Mouse (Mus musculus) embryonic facial prominence, embryonic 10.5 days (tissue): ENCODE results near the gene Hhipl1. TPM values are rescaled to one million over a fixed set of nuclear protein-coding genes. Genes with fewer than 3 reads are reported as not detected.

Experiments used
- DNase-seq: peaks from one replicate; pipeline ENCODE4 v3.0.0-alpha.2; 2017; ENCODE audit warnings: low spot score
- H3K27ac ChIP-seq: fragments of 300-500 bp; sonication (generic); replicated peaks from 2 replicates; pipeline ENCODE4 v1.5.1; 2016; ENCODE audit warnings: mild to moderate bottlenecking
- H3K27me3 ChIP-seq: fragments of 300-500 bp; sonication (generic); replicated peaks from 2 replicates; pipeline ENCODE4 v1.6.1; 2016; ENCODE audit warnings: low read depth, mild to moderate bottlenecking; ENCODE audit not compliant: poor library complexity, severe bottlenecking
- H3K36me3 ChIP-seq: fragments of 300-500 bp; sonication (generic); replicated peaks from 2 replicates; pipeline ENCODE4 v1.6.1; 2016; ENCODE audit warnings: mild to moderate bottlenecking, moderate library complexity
- H3K4me1 ChIP-seq: fragments of 300-500 bp; sonication (generic); 2 replicates; pipeline ENCODE4 v1.6.1; 2016
- H3K4me3 ChIP-seq: fragments of 300-500 bp; sonication (generic); 2 replicates; pipeline ENCODE4 v1.5.1; 2016; ENCODE audit warnings: mild to moderate bottlenecking, moderate library complexity
- H3K9me3 ChIP-seq: fragments of 300-500 bp; sonication (generic); 2 replicates; pipeline ENCODE4 v1.6.1; 2016; ENCODE audit warnings: mild to moderate bottlenecking
- WGBS: fragments of 180-500 bp; shearing (Covaris S2); methylation state at CpG from one replicate; pipeline ENCODE4 v1.1.7; 2016; 5-methylcytosine and 5-hydroxymethylcytosine counted together
- polyA plus RNA-seq: library from polyadenylated mRNA; unstranded; fragments of >200 nt; fragmentation: Nextera tagmentation; extraction: Ambion mirVana; gene quantifications from 2 replicates; pipeline ENCODE4 v1.2.1, GENCODE M21; 2016

Gene Hhipl1
- polyA plus RNA-seq, 1 experiment from 2014 or later, result 0.72 TPM

- Histone ChIP-seq H3K36me3 (no peaks in the 10 kb centered on the region), H3K4me1 (peaks cover 15% of the 10 kb centered on the region), H3K27me3 (peaks cover 58% of the 10 kb centered on the region), H3K9me3 (peaks cover 4% of the 10 kb centered on the region; the same call in 1 of the 2 replicates), H3K4me3 (no peak overlapping the region), H3K27ac (no peak overlapping the region)
- no peak for DNase-seq
- 71% methylated on average over 1 of the region's 1 CpGs for WGBS
Observed at GRCm38 (mm10) chr12:108355271-108355670, 49.2 kb downstream of the Hhipl1 start.

- Histone ChIP-seq H3K4me3 (no peak overlapping the region), H3K9me3 (peaks cover 4% of the 10 kb centered on the region; the same call in 1 of the 2 replicates), H3K36me3 (no peaks in the 10 kb centered on the region), H3K4me1 (peaks cover 15% of the 10 kb centered on the region), H3K27me3 (peaks cover 51% of the 10 kb centered on the region), H3K27ac (no peak overlapping the region)
- DNase-seq, result no peak
Observed at GRCm38 (mm10) chr12:108355986-108356385, 49.9 kb downstream of the Hhipl1 start.

- H3K4me3 ChIP-seq, result no peak overlapping the region
- no peaks in the 10 kb centered on the region for H3K9me3 ChIP-seq
- no peaks in the 10 kb centered on the region for H3K36me3 ChIP-seq
- WGBS, result 5% methylated on average over 5 of the region's 5 CpGs
- DNase-seq, result peak; percentile 85
- H3K27me3 ChIP-seq, result peaks cover 22% of the 10 kb centered on the region; the same call in 1 of the 2 replicates
- H3K27ac ChIP-seq, result peak overlapping the region; percentile 37; the same call in 1 of the 2 replicates
- peaks cover 38% of the 10 kb centered on the region for H3K4me1 ChIP-seq
Observed at GRCm38 (mm10) chr12:108363796-108364195, 57.7 kb downstream of the Hhipl1 start.

- Histone ChIP-seq H3K4me3 (no peak overlapping the region), H3K27me3 (peaks cover 22% of the 10 kb centered on the region; the same call in 1 of the 2 replicates), H3K9me3 (no peaks in the 10 kb centered on the region), H3K4me1 (peaks cover 51% of the 10 kb centered on the region), H3K36me3 (no peaks in the 10 kb centered on the region), H3K27ac (peak overlapping the region; percentile 14; the same call in 1 of the 2 replicates)
- WGBS, result 34% methylated on average over 3 of the region's 3 CpGs
- peak; percentile 57 for DNase-seq
Observed at GRCm38 (mm10) chr12:108365340-108365739, 59.3 kb downstream of the Hhipl1 start.

- Histone ChIP-seq H3K9me3 (no peaks in the 10 kb centered on the region), H3K4me3 (no peak overlapping the region), H3K36me3 (no peaks in the 10 kb centered on the region), H3K27ac (no peak overlapping the region), H3K4me1 (peaks cover 56% of the 10 kb centered on the region), H3K27me3 (peaks cover 22% of the 10 kb centered on the region; the same call in 1 of the 2 replicates)
- 74% methylated on average over 7 of the region's 7 CpGs for WGBS
- DNase-seq, result no peak
Observed at GRCm38 (mm10) chr12:108365868-108366267, 59.8 kb downstream of the Hhipl1 start.

GRCm38 (mm10) chr12:108367909-108368308 is 61.8 kb downstream of the Hhipl1 start:
- H3K4me1 ChIP-seq, result peaks cover 58% of the 10 kb centered on the region
- no peak overlapping the region for H3K4me3 ChIP-seq
- H3K27me3 ChIP-seq, result 0 out of 2 replicates have a peak, but pooled peaks cover 10% of the 10 kb centered on the region
- no peaks in the 10 kb centered on the region for H3K9me3 ChIP-seq
- H3K36me3 ChIP-seq, result no peaks in the 10 kb centered on the region
- DNase-seq, result no peak
- no peak overlapping the region for H3K27ac ChIP-seq
- WGBS, result 83% methylated on average over 2 of the region's 2 CpGs

- no peak for DNase-seq
- Histone ChIP-seq H3K4me3 (no peak overlapping the region), H3K27me3 (0 out of 2 replicates have a peak, but pooled peaks cover 8% of the 10 kb centered on the region), H3K36me3 (no peaks in the 10 kb centered on the region), H3K9me3 (no peaks in the 10 kb centered on the region), H3K27ac (peak overlapping the region; percentile 69), H3K4me1 (peaks cover 54% of the 10 kb centered on the region)
- 65% methylated on average over 5 of the region's 5 CpGs for WGBS
Observed at GRCm38 (mm10) chr12:108368921-108369320, 62.9 kb downstream of the Hhipl1 start.

- WGBS, result 73% methylated on average over 19 of the region's 19 CpGs
- no peak for DNase-seq
- H3K4me1 ChIP-seq, result peaks cover 54% of the 10 kb centered on the region
- no peaks in the 10 kb centered on the region for H3K36me3 ChIP-seq
- peak within 1 kb of the TSS; percentile 69 for H3K27ac ChIP-seq
- H3K4me3 ChIP-seq, result no peak within 1 kb of the TSS
- H3K27me3 ChIP-seq, result no peaks in the 10 kb centered on the region
- H3K9me3 ChIP-seq, result no peaks in the 10 kb centered on the region
Observed at GRCm38 (mm10) chr12:108370596-108371428, 64.7 kb downstream of the Hhipl1 start, which contains the start of gene Eml1. TSS of gene Eml1 (plus strand) at chr12:108370957.

- H3K4me3 ChIP-seq, result no peak overlapping the region
- WGBS, result 75% methylated on average over 6 of the region's 6 CpGs
- no peaks in the 10 kb centered on the region for H3K36me3 ChIP-seq
- H3K27ac ChIP-seq, result peak overlapping the region; percentile 69
- H3K4me1 ChIP-seq, result peaks cover 56% of the 10 kb centered on the region
- no peaks in the 10 kb centered on the region for H3K27me3 ChIP-seq
- DNase-seq, result no peak
- no peaks in the 10 kb centered on the region for H3K9me3 ChIP-seq
Observed at GRCm38 (mm10) chr12:108371429-108371765, 65.3 kb downstream of the Hhipl1 start.

- Histone ChIP-seq H3K27ac (peak overlapping the region; percentile 37; the same call in 1 of the 2 replicates), H3K36me3 (no peaks in the 10 kb centered on the region), H3K27me3 (no peaks in the 10 kb centered on the region), H3K4me1 (peaks cover 56% of the 10 kb centered on the region), H3K9me3 (no peaks in the 10 kb centered on the region), H3K4me3 (no peak overlapping the region)
- no peak for DNase-seq
- 84% methylated on average over 17 of the region's 17 CpGs for WGBS
Observed at GRCm38 (mm10) chr12:108372241-108372640, 66.2 kb downstream of the Hhipl1 start.

GRCm38 (mm10) chr12:108373611-108374010 is 67.5 kb downstream of the Hhipl1 start:
- peaks cover 56% of the 10 kb centered on the region for H3K4me1 ChIP-seq
- H3K27ac ChIP-seq, result no peak overlapping the region
- no peaks in the 10 kb centered on the region for H3K36me3 ChIP-seq
- H3K9me3 ChIP-seq, result no peaks in the 10 kb centered on the region
- H3K27me3 ChIP-seq, result no peaks in the 10 kb centered on the region
- WGBS, result 68% methylated on average over 9 of the region's 9 CpGs
- DNase-seq, result no peak
- H3K4me3 ChIP-seq, result no peak overlapping the region

GRCm38 (mm10) chr12:108374689-108375088 is 68.6 kb downstream of the Hhipl1 start:
- H3K27me3 ChIP-seq, result no peaks in the 10 kb centered on the region
- peaks cover 45% of the 10 kb centered on the region for H3K4me1 ChIP-seq
- H3K27ac ChIP-seq, result no peak overlapping the region
- no peaks in the 10 kb centered on the region for H3K36me3 ChIP-seq
- no peak for DNase-seq
- H3K9me3 ChIP-seq, result no peaks in the 10 kb centered on the region
- 82% methylated on average over 8 of the region's 8 CpGs for WGBS
- H3K4me3 ChIP-seq, result no peak overlapping the region
